Mouse (Mus musculus) spleen, postnatal 10 days (tissue): ENCODE results near the gene Trim31.
A peak's percentile ranks its signal among the peaks of the same experiment; 100 is the strongest.

Source experiments
- DNase-seq, 2 experiments: peaks; one replicate each; pipeline ENCODE4 v3.0.0; 2021 to 2022; ENCODE audit warnings: low spot score in 2 of 2

Trim31 gene

GRCm38 (mm10) chr17:36944121-36944775 lies 46.3 kb downstream of the Trim31 start:
- DNase-seq: no peak

DNA sequence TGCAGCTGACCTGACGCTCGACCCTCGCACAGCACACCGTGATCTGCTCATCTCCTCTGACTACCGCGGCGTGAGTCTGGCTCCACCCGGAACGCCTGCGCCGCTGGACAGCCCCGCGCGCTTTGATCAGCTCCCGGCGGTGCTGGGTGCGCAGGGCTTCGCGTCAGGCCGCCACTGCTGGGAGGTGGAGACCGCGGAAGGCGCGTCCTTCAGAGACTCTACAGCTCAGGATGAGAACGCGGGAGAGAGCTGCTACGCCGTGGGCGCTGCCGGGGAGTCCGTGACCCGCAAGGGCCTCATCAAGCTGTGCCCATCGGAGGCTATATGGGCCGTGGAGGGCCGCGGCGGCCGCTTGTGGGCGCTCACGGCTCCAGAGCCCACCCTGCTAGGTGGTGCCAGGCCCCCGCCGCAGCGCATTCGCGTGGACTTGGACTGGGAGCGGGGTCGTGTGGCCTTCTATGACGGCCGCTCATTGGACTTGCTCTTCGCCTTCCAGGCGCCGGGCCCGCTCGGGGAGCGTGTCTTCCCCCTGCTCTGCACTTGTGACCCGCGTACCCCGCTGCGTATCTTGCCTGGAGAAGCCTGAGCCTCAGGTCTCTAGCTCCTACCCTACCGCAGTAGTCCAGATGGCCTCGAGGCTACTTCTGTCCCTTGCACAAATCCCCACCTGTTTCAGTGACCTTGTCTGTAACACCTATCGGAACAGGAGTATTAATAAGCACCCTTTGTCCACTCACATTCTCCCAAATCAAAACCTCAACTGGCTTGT lies 49.3 kb downstream of the Trim31 start:
- DNase-seq: peak in 1 of 2 experiments; percentile 27

DNA sequence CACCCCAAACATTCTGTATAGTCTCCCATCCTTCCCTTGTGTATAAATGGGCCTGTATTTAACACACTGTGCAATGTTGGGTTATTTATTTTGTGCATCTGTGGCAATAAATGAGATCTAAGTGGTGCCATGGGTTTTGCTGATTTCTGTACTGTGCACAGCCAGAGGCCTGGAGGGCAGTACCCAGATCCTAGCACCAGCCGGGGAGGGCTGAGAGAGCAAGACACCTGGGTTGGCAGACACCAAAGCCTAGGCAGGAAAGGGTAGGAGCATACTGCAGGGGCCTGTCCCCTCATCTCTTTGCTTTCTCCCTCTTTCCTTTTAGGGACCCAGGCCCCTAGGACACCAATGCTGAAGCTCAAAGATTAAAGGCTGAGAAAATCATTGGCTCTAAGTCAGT lies 50.4 kb downstream of the Trim31 start:
- DNase-seq: no peak

DNA sequence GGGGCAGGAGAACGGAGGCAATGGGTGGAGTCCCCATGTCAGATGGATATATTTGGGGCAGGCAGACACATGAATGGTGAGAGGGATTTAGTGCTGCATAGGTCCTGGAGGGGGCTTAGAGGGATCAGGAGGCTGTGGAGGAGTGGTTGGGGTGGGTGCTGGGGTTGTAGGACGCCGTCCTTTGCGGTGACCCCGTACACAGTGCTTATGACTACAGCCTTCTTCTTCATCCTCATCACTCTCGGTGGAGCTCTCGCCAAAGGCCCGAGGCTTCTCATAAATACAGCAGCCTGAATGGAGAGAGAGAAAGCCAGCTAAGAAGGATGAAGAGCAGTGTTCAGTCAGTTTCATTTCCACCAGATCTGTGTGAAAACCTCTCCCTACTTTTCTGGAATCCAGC lies 51.3 kb downstream of the Trim31 start:
- DNase-seq: no peak

GRCm38 (mm10) chr17:36950981-36951947 lies 53.3 kb downstream of the Trim31 start, which contains the start of gene Ppp1r11:
Gene Ppp1r11 (minus strand): TSS chr17:36951741.
- DNase-seq: peak; percentile 77 to 93

DNA sequence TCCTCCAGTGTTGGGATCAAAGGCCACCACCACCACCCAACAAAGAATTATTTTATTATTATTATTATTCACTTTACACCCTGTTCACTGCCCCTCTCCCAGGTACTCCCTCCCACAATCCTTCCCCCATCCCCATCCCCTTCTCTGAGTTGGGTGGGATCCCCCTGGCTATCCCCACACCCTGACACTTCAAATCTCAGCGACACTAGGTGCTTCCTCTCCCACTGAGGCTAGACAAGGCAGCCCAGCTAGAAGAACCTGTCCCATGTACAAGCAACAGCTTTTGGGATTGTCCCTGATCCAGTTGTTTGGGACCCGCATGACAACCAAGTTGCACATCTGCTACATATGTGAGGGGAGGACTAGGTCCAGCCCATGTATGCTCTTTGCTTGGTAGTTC lies 54.7 kb downstream of the Trim31 start:
- no peak for DNase-seq

DNA sequence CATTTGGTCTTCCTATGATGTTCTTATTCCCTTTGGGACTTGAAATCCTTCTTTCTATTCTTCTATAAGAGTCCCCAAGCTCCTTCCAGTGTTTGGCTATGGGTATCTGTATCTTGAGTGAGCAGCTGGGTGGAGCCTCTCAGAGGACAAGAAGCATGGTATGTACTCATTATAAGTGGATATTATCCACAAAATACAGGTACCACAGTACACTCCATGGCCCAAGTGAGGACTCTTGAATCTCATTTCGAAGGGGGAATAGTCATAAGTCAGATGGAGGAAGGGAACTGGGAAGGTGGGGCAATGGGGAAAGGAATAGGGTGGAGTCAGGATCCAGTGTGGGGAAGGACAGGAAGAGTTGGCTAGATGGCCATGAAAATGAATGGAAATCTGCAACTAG lies 55.1 kb downstream of the Trim31 start:
- DNase-seq: no peak

DNA sequence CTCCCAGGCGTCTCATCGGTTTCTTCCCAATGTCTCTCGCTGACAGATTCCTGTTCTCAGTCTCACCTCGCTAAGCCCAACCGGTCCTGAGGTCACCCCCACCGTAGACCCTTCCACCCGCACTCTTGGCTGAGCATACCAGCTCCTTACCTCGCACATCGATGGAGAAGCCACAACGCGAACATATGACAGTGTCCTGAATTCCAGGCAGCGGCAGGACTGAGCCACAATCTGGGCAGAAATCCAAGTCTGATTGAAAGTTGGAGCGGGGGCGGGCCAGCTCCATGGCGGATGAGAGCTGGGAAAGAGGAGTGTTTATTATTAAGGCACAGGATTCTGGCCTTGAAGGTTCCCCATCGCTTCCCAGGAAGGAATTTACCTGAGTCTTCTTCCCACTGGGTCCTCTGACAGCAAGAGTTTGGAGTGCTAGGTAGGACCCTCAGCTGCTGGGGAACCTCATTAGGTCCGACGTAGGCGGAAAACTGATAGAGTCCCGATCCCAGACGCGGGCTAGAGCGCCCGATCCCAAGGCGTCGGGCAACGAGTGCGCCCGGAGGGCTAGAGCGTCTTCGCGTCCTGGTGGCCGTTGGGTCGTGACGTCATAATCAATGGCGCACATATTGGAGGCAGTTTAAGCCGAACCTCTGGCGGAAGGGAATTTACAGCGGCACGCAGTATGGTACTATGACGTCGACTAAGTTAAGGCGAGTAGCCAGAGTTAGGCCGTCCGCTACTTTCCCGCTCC lies 60.3 kb downstream of the Trim31 start, which contains the start of the genes Znrd1 and Znrd1as:
TSS of gene Znrd1 (minus strand) at position 561 of the 745 bp plus-strand sequence.
TSS of gene Znrd1as (plus strand) at position 594 of the 745 bp plus-strand sequence.
- DNase-seq: peak; percentile 81 to 90

GRCm38 (mm10) chr17:36958884-36959283 lies 61.0 kb downstream of the Trim31 start:
- DNase-seq: no peak
